Mouse (Mus musculus) induced T-regulatory cell, adult 2 months (primary cell): ENCODE data around the gene Gm128.

Source experiments
- DNase-seq: peaks from one replicate; pipeline ENCODE4 v3.0.0-alpha.2; 2012; ENCODE audit warnings: low read depth

The Gm128 gene

DNA sequence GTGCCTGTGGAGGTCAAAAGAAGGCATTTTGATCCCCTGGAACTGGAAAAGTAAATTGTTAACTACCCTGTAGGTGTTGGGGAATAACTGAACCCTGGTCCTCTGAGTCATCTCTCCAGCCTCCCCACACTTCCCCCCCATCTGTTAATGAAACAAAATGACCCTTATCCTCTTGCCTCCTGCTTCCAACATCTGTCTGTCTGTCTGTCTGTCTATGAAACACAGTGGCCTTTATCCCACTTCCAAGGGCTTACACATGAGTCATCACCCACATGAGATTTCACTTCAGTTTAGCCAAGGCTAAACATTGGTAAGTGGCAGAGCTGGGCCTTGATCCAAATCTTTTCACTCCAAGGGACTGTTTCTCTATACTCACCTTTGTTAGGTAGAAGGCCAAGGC is 26.5 kb upstream of the Gm128 start:
- no peak for DNase-seq

DNA sequence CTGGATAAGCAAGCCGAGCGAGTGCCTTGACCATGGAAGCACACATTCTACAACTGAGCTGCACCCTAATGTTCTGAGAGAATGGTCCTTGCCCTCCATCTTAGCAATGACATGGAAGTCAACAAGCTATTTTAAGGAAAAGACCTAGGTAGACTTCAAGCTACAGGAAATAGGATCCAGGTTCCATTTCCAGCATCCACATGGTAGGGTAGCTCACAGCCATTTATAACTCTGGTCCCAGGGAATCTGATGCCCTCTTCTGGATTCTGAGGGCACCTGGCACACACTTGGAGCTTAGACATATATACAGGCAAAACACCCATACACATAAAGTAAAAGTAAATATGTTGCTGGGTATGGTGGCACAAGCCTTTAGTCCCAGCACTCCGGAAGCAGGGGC is 24.7 kb upstream of the Gm128 start:
- no peak for DNase-seq

GRCm38 (mm10) chr3:95264724-95265123 is 23.3 kb upstream of the Gm128 start:
- DNase-seq: no peak

DNA sequence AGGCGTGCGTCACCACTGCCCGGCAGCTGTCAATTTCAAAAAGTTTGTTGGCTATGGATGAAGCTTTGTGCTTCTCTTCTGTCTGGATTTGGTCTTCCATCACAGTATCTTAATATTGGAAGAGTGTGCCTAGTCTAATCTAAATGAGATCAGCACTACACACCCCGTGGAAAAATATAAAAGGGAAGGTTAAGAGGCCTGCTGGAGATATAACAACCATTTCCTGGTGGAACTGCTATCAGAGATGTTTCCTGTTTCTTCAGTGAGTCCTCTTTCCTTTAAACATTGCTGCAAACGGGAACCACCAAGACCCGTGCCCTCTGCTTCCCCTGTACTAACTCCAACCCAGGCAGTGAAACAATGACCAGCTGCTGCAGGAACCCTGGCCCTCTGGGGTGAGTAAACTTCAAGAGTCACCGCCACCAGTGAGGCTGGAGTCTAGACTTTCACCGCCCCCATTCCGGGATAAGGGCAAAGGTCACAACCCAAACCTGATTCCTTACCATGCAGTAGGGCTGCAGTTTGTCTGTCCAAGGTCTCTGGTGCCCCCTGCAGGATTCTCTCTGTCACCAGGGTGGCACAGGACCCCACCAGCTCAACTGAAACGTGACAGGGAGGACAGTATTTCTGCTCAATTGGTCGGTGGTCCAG is 21.8 kb upstream of the Gm128 start:
- DNase-seq: peak; percentile 86

GRCm38 (mm10) chr3:95261975-95262374 is 20.6 kb upstream of the Gm128 start:
- no peak for DNase-seq

GRCm38 (mm10) chr3:95256931-95257330 is 15.5 kb upstream of the Gm128 start:
- no peak for DNase-seq

DNA sequence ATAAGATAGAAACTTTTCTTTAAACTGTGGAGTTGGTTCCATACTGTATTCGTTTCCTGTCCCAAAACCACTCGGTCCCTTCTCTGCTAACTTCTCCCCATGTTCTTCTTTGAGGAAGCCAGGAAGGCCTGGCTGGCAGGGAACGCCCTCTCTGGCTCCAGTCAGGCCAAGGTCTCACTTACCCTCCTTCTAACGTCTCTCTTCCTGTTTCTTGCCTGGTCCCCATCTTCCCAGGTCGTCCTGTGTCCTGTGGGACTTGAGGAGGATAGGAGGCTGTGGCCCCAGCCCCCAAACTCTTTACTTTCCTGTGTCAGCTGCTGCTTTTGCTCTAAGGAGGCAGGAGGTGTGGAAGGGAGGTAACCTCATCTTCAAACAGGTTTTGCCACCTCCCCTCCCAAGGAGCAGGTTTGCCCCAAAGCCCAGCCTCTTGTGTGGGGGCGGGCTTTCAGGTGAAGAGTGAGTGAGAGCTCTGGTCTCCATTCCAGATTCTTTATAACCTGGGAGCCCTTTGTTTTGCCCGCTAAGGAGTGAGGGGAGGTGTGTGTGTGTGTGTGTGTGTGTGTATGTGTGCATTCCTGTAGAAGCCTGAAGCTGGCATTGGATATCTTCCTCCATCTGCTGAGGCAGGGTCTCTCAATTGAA is 9.5 kb upstream of the Gm128 start, which contains the start of gene Bnipl:
Gene Bnipl, minus strand, starts transcription at position 411 of the 642 bp plus-strand sequence.
- no peak for DNase-seq

DNA sequence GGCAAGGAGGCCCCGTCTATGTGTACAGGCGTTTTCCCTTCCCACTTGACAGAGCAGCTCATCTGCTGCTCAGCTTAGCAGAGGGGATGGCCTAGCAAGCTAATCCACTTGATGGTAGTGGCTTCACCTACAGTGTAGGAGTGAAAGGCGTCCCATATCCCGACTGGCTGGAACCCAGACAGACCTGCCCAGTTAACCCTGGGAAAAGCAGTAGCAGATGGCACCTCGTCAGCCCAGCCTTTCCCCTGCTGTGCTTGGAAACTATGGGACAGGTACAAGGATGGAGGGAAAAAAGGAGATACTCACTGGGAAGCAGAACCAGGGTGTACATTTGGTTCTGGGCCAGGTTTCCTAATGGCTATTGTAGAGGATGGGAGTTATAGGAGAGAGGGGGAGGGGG is 9.0 kb upstream of the Gm128 start:
- DNase-seq: no peak

GRCm38 (mm10) chr3:95247660-95248336 is 6.4 kb upstream of the Gm128 start:
- no peak for DNase-seq

- DNase-seq: no peak
These were observed 5.2 kb upstream of the Gm128 start for GRCm38 (mm10) chr3:95246465-95247231.

- no peak for DNase-seq
These were observed 1.7 kb upstream of the Gm128 start for GRCm38 (mm10) chr3:95243086-95243485.

DNA sequence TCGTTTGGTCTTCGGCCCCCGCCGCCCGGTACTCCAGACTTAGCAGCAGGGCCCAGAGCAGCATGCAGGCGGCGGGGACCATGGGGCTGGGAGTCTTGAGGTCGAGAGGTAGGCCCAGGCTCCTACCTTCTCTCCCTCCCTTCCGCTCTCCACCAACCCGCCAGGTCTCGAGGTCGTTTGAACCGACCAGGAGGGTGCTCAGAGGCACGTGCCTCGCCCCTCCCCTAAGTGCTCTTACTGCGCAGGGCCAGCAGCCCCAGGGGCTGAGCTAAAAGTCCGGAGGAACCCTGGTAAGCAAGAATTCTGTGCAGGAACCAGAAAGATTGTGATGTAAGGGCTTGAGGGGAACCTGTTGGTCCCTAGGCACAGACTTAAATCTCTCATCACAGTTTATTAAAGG is 498 bp downstream of the Gm128 start:
- DNase-seq: peak; percentile 18

DNA sequence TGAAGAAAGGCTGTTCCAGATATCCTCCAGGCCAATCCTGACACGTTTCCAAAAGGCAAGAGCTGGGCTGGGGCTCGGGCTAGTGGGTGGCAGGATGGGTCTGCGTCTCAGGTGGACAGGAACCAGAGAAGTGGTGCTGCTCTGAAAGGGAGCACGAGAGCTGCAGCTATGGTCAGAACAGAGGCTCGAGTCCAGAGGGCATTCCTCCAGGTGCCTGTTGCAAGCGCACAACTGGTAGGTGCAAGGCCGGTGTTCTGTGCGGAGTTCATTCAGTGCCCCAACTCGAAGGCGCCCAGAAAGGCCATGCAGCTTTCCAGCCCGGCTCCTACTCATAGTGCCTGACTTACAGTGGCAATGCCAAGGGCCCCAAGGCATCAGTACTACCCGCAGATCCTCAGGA is 1.4 kb downstream of the Gm128 start:
- no peak for DNase-seq

DNA sequence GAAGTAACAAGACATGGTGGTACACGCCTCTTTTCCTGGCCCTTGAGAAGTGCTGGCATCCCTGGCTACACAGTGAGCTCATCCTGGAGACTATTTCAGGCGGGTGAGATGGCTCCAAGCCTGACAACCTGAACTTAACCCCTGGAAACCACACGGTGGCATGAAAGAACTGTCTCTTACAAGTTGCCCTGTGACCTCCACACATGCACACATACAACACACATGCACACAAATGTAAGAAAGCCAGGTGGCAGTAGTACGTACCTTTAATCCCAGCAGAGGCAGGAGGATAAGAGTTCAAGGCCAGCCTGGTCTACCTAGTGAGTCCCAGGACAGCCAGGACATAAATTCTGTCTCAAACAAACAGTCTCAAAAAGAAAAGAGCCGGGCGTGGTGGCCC is 2.4 kb downstream of the Gm128 start:
- DNase-seq: peak; percentile 43

GRCm38 (mm10) chr3:95237541-95238099 is 3.8 kb downstream of the Gm128 start:
- DNase-seq: peak; percentile 17

GRCm38 (mm10) chr3:95235386-95236301 is 5.8 kb downstream of the Gm128 start:
- DNase-seq: peak; percentile 9

- no peak for DNase-seq
These were observed 8.0 kb downstream of the Gm128 start for GRCm38 (mm10) chr3:95233303-95233980.

- DNase-seq: peak; percentile 47
These were observed 8.6 kb downstream of the Gm128 start for GRCm38 (mm10) chr3:95232771-95233170.

DNA sequence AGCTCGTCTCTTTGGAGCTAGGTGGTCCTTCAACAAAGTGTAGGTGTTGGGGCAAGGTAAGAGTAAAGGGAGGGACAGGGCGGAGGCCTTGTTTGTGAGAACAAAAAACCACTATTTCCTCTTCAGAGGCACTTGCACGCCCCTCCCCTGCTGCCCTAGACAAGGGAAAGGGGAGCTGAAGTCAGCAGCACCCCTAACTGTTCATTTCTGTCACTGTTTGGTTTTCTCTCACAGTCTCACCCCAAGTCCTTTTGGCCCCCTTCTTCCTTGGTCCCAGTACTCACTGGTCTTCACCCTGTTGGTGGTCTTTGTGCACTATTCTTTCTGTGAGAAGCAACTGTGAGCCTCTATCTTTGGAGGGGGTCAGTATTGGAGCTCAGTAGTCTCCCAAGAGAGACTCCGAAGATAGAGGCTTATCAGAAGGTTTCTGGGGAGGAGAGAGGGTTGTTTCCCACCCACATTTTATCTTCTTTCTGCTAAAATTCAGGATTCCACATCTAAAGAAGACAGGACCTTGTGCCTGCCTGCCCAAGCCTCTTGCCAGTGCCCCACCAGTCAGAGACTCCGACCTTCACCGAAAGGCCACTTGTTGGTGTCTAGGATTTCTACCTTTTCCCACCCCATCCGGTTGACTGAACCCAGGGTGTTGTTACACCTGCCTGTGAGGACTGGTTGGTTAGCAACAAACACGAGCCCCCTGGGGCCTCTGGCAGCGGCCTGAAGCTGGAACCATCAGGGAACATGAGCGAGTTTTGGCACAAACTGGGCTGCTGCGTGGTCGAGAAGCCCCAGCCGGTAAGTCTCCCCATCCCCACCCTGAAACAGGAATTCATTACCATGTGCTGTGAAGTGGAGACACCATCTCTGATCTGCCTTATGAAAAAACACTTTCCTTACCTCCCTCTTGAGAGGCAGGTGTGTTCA is 9.8 kb downstream of the Gm128 start, which contains the start of gene Mllt11:
Gene Mllt11, minus strand, starts transcription at position 874 of the 924 bp plus-strand sequence.
- DNase-seq: peak; percentile 79
